Mouse (Mus musculus) lung, embryonic 15.5 days (tissue): ENCODE measurements around the gene Pcca. TPM values are rescaled to one million over a fixed set of nuclear protein-coding genes. Genes with fewer than 3 reads are reported as not detected.

Experiments used
- ATAC-seq: fragments of 200-750 bp; cut with Nextera tagmentation; 2 replicates; pipeline ENCODE4 v1.8.0; 2017; ENCODE audit warnings: moderate number of reproducible peaks, borderline replicate concordance; ENCODE audit not compliant: low FRiP score, low TSS enrichment; ENCODE audit errors: extremely low read depth
- H3K27ac ChIP-seq: fragments of 300-500 bp; sonication (generic); 2 replicates; pipeline ENCODE4 v1.5.1; 2015; ENCODE audit warnings: moderate library complexity, mild to moderate bottlenecking, inconsistent platforms
- H3K27me3 ChIP-seq: fragments of 300-500 bp; sonication (generic); 2 replicates; pipeline ENCODE4 v1.6.1; 2015; ENCODE audit warnings: inconsistent platforms
- H3K36me3 ChIP-seq: fragments of 300-500 bp; sonication (generic); 2 replicates; pipeline ENCODE4 v1.6.1; 2015; ENCODE audit warnings: inconsistent platforms
- H3K4me1 ChIP-seq: fragments of 300-500 bp; sonication (generic); 2 replicates; pipeline ENCODE4 v1.6.1; 2015; ENCODE audit warnings: inconsistent platforms
- H3K4me2 ChIP-seq: fragments of 300-500 bp; sonication (generic); 2 replicates; pipeline ENCODE4 v1.6.1; 2015; ENCODE audit warnings: inconsistent platforms, mild to moderate bottlenecking, moderate library complexity
- H3K4me3 ChIP-seq: fragments of 300-500 bp; sonication (generic); 2 replicates; pipeline ENCODE4 v1.5.1; 2015; ENCODE audit warnings: mild to moderate bottlenecking, inconsistent platforms
- H3K9ac ChIP-seq: fragments of 300-500 bp; sonication (generic); 2 replicates; pipeline ENCODE4 v1.6.1; 2015; ENCODE audit warnings: inconsistent platforms
- H3K9me3 ChIP-seq: fragments of 300-500 bp; sonication (generic); 2 replicates; pipeline ENCODE4 v1.6.1; 2016; ENCODE audit warnings: inconsistent platforms
- WGBS: fragments of 180-500 bp; shearing (Covaris S2); methylation state at CpG from one replicate; pipeline ENCODE4 v1.1.7; 2015; 5-methylcytosine and 5-hydroxymethylcytosine counted together
- polyA plus RNA-seq: library from polyadenylated mRNA; unstranded; fragments of >200 nt; fragmentation: Nextera tagmentation; extraction: Ambion mirVana; gene quantifications from 2 replicates; pipeline ENCODE4 v1.2.1, GENCODE M21; 2015

The Pcca gene
- polyA plus RNA-seq, 1 experiment from 2014 or later, result 19.8 TPM

- Histone ChIP-seq H3K4me3 (no peak overlapping the region), H3K4me2 (no peak overlapping the region), H3K27ac (no peak overlapping the region), H3K9ac (no peak overlapping the region), H3K36me3 (no peaks in the 10 kb centered on the region), H3K4me1 (no peaks in the 10 kb centered on the region), H3K9me3 (no peaks in the 10 kb centered on the region), H3K27me3 (no peaks in the 10 kb centered on the region)
- WGBS, result 72% methylated on average over 3 of the region's 3 CpGs
- no peak for ATAC-seq
These were observed 141.5 kb downstream of the Pcca start for GRCm38 (mm10) chr14:122675661-122676060.

DNA sequence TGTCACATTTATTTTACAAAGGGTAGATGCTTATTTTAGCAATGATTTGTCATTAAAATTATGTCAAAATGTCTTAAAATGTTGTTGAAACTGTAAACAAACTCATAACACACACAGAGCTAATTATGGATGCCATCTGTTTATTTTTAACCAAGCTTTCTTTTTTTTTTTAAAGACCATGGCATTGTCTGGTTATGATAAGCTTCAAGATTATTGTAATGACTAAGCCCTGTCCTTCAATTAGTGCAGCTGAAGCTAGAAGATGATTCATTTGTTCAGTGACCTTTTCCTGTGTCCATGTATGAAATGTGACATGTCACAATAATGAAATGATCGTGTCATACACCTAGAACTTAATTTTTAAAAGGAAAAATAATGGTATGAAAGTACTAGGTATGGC is 149.5 kb downstream of the Pcca start:
- no peak for ATAC-seq
- no peak overlapping the region for H3K4me2 ChIP-seq
- no peak overlapping the region for H3K9ac ChIP-seq
- H3K9me3 ChIP-seq, result no peaks in the 10 kb centered on the region
- no peaks in the 10 kb centered on the region for H3K4me1 ChIP-seq
- H3K27ac ChIP-seq, result no peak overlapping the region
- no peaks in the 10 kb centered on the region for H3K27me3 ChIP-seq
- 73% methylated on average over 1 of the region's 1 CpGs for whole genome bisulfite sequencing
- H3K4me3 ChIP-seq, result no peak overlapping the region
- no peaks in the 10 kb centered on the region for H3K36me3 ChIP-seq

GRCm38 (mm10) chr14:122684250-122684649 is 150.1 kb downstream of the Pcca start:
- no peaks in the 10 kb centered on the region for H3K9me3 ChIP-seq
- no peak overlapping the region for H3K9ac ChIP-seq
- H3K27me3 ChIP-seq, result no peaks in the 10 kb centered on the region
- no peak for ATAC-seq
- 0 out of 2 replicates have a peak, but pooled peaks cover under 1% of the 10 kb centered on the region for H3K4me1 ChIP-seq
- no peak overlapping the region for H3K4me2 ChIP-seq
- no peaks in the 10 kb centered on the region for H3K36me3 ChIP-seq
- WGBS, result 89% methylated on average over 4 of the region's 4 CpGs
- H3K4me3 ChIP-seq, result no peak overlapping the region
- no peak overlapping the region for H3K27ac ChIP-seq

DNA sequence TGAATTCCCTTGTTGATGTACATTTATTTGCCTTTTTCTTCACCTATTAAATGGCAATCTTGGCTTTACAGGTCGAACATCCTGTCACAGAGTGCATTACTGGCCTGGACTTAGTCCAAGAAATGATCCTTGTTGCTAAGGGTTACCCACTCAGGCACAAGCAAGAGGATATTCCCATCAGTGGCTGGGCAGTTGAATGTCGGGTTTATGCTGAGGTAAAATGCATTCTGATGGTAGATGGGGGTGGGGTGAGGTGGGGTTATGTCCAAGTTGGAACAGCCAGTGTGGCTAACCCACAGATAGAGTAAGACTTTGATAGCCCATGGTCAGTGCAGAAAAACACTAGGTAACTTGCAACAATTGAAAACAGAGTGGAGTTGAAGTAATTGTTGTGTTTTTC is 150.7 kb downstream of the Pcca start:
- Histone ChIP-seq H3K9me3 (no peaks in the 10 kb centered on the region), H3K36me3 (no peaks in the 10 kb centered on the region), H3K4me1 (0 out of 2 replicates have a peak, but pooled peaks cover 4% of the 10 kb centered on the region), H3K4me3 (no peak overlapping the region), H3K27ac (no peak overlapping the region), H3K4me2 (no peak overlapping the region), H3K27me3 (no peaks in the 10 kb centered on the region), H3K9ac (no peak overlapping the region)
- WGBS, result 16% methylated on average over 2 of the region's 2 CpGs
- ATAC-seq, result no peak

DNA sequence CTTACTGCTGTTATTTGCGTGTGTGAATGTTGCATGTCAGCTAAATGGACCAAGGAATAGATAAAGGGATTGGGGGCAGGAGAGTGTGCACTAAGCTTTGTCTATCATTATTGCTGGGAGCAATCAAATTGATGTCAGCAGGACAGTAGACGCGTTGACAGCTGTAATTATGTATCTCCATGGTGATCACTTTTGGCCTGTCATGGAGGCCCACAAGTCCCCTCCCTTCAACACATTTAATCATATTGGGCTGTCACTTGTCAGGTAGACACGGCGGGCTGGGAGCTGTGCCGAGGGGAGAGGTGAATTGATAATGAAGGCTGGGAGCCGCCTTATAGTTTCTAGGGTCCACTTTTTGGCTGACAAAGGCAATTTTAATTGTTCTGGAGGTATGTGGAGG is 153.3 kb downstream of the Pcca start:
- H3K9ac ChIP-seq, result no peak overlapping the region
- H3K9me3 ChIP-seq, result no peaks in the 10 kb centered on the region
- ATAC-seq, result no peak
- no peaks in the 10 kb centered on the region for H3K36me3 ChIP-seq
- H3K27ac ChIP-seq, result no peak overlapping the region
- H3K4me1 ChIP-seq, result 0 out of 2 replicates have a peak, but pooled peaks cover 4% of the 10 kb centered on the region
- no peaks in the 10 kb centered on the region for H3K27me3 ChIP-seq
- WGBS, result 69% methylated on average over 7 of the region's 7 CpGs
- H3K4me3 ChIP-seq, result no peak overlapping the region
- H3K4me2 ChIP-seq, result no peak overlapping the region

- Histone ChIP-seq H3K4me3 (no peak overlapping the region), H3K9ac (no peak overlapping the region), H3K27ac (no peak overlapping the region), H3K4me2 (no peak overlapping the region), H3K4me1 (0 out of 2 replicates have a peak, but pooled peaks cover 4% of the 10 kb centered on the region), H3K36me3 (no peaks in the 10 kb centered on the region), H3K9me3 (no peaks in the 10 kb centered on the region), H3K27me3 (no peaks in the 10 kb centered on the region)
- WGBS, result 89% methylated on average over 4 of the region's 4 CpGs
- no peak for ATAC-seq
These were observed 154.3 kb downstream of the Pcca start for GRCm38 (mm10) chr14:122688378-122688777.

DNA sequence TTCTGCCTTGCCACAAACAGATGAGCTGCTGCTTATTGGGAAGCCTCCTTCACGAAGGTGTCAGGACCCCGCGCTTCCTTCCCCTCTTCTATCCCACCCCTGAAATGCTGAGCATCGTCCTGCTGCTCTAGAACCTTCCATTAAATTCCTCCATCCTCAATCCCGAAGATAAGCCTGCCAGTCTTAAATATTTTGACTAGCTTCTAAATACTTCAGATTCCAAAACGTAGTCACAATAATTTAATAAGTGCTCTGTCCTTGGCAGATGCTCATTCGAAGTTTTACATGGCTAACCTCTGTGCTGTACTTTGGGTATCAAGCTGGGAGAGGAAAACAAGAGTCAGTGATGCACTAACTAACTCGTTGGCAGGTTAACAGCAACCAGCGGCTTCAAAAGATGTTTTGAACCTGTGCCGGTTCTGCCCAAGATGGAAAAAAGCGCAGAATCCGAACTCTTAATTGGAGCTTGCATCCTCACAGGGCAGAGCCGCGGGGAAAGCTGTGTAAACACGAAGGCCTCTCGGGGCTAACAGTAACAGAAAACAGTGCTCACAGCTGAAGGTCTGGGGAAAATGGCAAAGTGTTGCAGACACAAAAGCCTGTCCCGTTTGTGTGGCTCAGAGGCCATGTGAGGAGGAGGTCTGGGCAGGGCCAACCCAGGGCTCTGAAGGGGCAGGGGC is 155.2 kb downstream of the Pcca start:
- H3K27me3 ChIP-seq, result no peaks in the 10 kb centered on the region
- no peak overlapping the region for H3K9ac ChIP-seq
- 0 out of 2 replicates have a peak, but pooled peaks cover 4% of the 10 kb centered on the region for H3K4me1 ChIP-seq
- 52% methylated on average over 17 of the region's 17 CpGs for WGBS
- no peak overlapping the region for H3K27ac ChIP-seq
- H3K4me3 ChIP-seq, result no peak overlapping the region
- no peak for ATAC-seq
- no peaks in the 10 kb centered on the region for H3K36me3 ChIP-seq
- no peaks in the 10 kb centered on the region for H3K9me3 ChIP-seq
- no peak overlapping the region for H3K4me2 ChIP-seq

GRCm38 (mm10) chr14:122691555-122691954 is 157.4 kb downstream of the Pcca start:
- no peaks in the 10 kb centered on the region for H3K36me3 ChIP-seq
- no peak overlapping the region for H3K4me2 ChIP-seq
- H3K27me3 ChIP-seq, result no peaks in the 10 kb centered on the region
- no peak for ATAC-seq
- no peaks in the 10 kb centered on the region for H3K9me3 ChIP-seq
- 0 out of 2 replicates have a peak, but pooled peaks cover 4% of the 10 kb centered on the region for H3K4me1 ChIP-seq
- H3K27ac ChIP-seq, result no peak overlapping the region
- no peak overlapping the region for H3K9ac ChIP-seq
- H3K4me3 ChIP-seq, result no peak overlapping the region
- 86% methylated on average over 1 of the region's 1 CpGs for WGBS

DNA sequence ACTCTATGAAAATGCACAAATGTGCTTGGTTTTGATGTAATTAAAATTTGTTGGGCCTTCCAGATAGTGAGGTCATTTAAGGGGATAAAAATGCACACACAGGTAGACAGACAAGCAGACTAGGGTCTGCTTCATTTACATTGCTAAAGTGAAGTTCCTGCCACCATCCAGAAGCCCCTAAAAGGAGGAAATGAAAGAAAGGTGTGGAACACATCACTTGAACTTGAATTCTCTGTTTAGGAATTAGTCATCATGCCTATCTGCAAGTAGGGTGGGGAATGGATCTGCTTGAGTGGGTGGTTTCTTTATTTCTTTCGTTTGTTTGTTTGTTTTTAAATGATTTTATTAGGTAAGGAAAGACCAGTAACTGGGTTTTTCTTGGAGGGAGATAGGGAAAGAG is 166.2 kb downstream of the Pcca start:
- ATAC-seq, result no peak
- H3K4me2 ChIP-seq, result no peak overlapping the region
- no peaks in the 10 kb centered on the region for H3K27me3 ChIP-seq

GRCm38 (mm10) chr14:122713793-122714192 is 179.7 kb downstream of the Pcca start:
- Histone ChIP-seq H3K4me3 (no peak overlapping the region), H3K27me3 (no peaks in the 10 kb centered on the region), H3K9ac (no peak overlapping the region), H3K4me2 (no peak overlapping the region), H3K4me1 (no peaks in the 10 kb centered on the region), H3K27ac (no peak overlapping the region), H3K36me3 (no peaks in the 10 kb centered on the region), H3K9me3 (no peaks in the 10 kb centered on the region)
- ATAC-seq, result no peak
- WGBS, result 88% methylated on average over 5 of the region's 5 CpGs

More for the DNA sequence above, 166.2 kb downstream of the Pcca start:
- H3K4me3 ChIP-seq, result no peak overlapping the region
- no peaks in the 10 kb centered on the region for H3K4me1 ChIP-seq
- 50% methylated on average over 1 of the region's 1 CpGs for WGBS
- no peak overlapping the region for H3K27ac ChIP-seq
- no peak overlapping the region for H3K9ac ChIP-seq
- H3K36me3 ChIP-seq, result no peaks in the 10 kb centered on the region
- H3K9me3 ChIP-seq, result no peaks in the 10 kb centered on the region

GRCm38 (mm10) chr14:122714911-122715310 is 180.8 kb downstream of the Pcca start:
- Histone ChIP-seq H3K9me3 (no peaks in the 10 kb centered on the region), H3K36me3 (no peaks in the 10 kb centered on the region), H3K4me1 (no peaks in the 10 kb centered on the region), H3K27ac (no peak overlapping the region), H3K9ac (no peak overlapping the region), H3K4me3 (no peak overlapping the region), H3K4me2 (no peak overlapping the region), H3K27me3 (no peaks in the 10 kb centered on the region)
- WGBS, result 63% methylated on average over 1 of the region's 1 CpGs
- ATAC-seq, result no peak

- Histone ChIP-seq H3K4me3 (no peak overlapping the region), H3K27ac (no peak overlapping the region), H3K9me3 (no peaks in the 10 kb centered on the region), H3K36me3 (no peaks in the 10 kb centered on the region), H3K27me3 (no peaks in the 10 kb centered on the region), H3K4me1 (peaks cover 2% of the 10 kb centered on the region; the same call in 1 of the 2 replicates), H3K9ac (no peak overlapping the region), H3K4me2 (no peak overlapping the region)
- no peak for ATAC-seq
These were observed 181.9 kb downstream of the Pcca start for GRCm38 (mm10) chr14:122716057-122716456.
